Mouse (Mus musculus) ES-E14 (cell line): Measurements from ENCODE around the gene Slc15a4. TPM values are rescaled to one million over a fixed set of nuclear protein-coding genes. Genes with fewer than 3 reads are reported as not detected.
A peak's percentile ranks its signal among the peaks of the same experiment; 100 is the strongest.

ENCODE experiments used
- DNase-seq: peaks from one replicate; pipeline ENCODE4 v3.0.0-alpha.2; 2013; ENCODE audit warnings: low read depth, low spot score
- H3K27ac ChIP-seq: 2 replicates; pipeline ENCODE4 v1.5.1; 2012; ENCODE audit warnings: low read depth, mild to moderate bottlenecking, low read length, moderate library complexity, mixed read lengths; ENCODE audit not compliant: poor library complexity, insufficient read depth, severe bottlenecking
- H3K36me3 ChIP-seq: 2 replicates; pipeline ENCODE4 v1.6.1; 2012; ENCODE audit warnings: mild to moderate bottlenecking, low read length, moderate library complexity, mixed read lengths; ENCODE audit not compliant: control insufficient read depth, poor library complexity, insufficient read depth, severe bottlenecking
- H3K4me1 ChIP-seq, 2 experiments: fragments of 150-350 bp in 1 of 2; sonication (generic) in 1 of 2; 2 replicates each; pipeline ENCODE4 v1.6.1; 2012; ENCODE audit warnings: low read length in 2 of 2, mild to moderate bottlenecking in 1 of 2, mixed read lengths in 1 of 2; ENCODE audit not compliant: control insufficient read depth in 2 of 2, insufficient read depth in 2 of 2, poor library complexity in 1 of 2
- H3K4me3 ChIP-seq, 2 experiments: fragments of 150-350 bp in 1 of 2; sonication (generic) in 1 of 2; 2 replicates each; pipeline ENCODE4 v1.5.1; 2012; ENCODE audit warnings: low read length in 2 of 2, low read depth in 1 of 2, mild to moderate bottlenecking in 1 of 2, mixed read lengths in 1 of 2; ENCODE audit not compliant: insufficient read depth in 1 of 2, poor library complexity in 1 of 2, severe bottlenecking in 1 of 2
- H3K9ac ChIP-seq: 2 replicates; pipeline ENCODE4 v1.6.1; 2012; ENCODE audit warnings: low read depth, mild to moderate bottlenecking, low read length, mixed read lengths; ENCODE audit not compliant: poor library complexity, insufficient read depth, severe bottlenecking
- H3K9me3 ChIP-seq: fragments of 150-350 bp; sonication (generic); 2 replicates; pipeline ENCODE4 v1.6.1; 2012; ENCODE audit warnings: low read depth, mild to moderate bottlenecking, low read length; ENCODE audit not compliant: control insufficient read depth, insufficient read depth
- CHD2 ChIP-seq: IDR thresholded peaks from 2 replicates; pipeline ENCODE4 v1.6.1; 2014; ENCODE audit warnings: mild to moderate bottlenecking, low read depth, low read length, inconsistent platforms
- HCFC1 ChIP-seq: IDR thresholded peaks from 2 replicates; pipeline ENCODE4 v1.6.1; 2012; ENCODE audit warnings: low read length, inconsistent platforms, borderline replicate concordance; ENCODE audit not compliant: insufficient read depth
- MAFK ChIP-seq: IDR thresholded peaks from 2 replicates; pipeline ENCODE4 v1.6.1; 2014; ENCODE audit warnings: mild to moderate bottlenecking, low read depth, low read length, inconsistent platforms; ENCODE audit not compliant: insufficient read depth
- ZC3H11A ChIP-seq: IDR thresholded peaks from 2 replicates; pipeline ENCODE4 v1.6.1; 2012; ENCODE audit warnings: low read depth, mild to moderate bottlenecking, inconsistent platforms, low read length, borderline replicate concordance
- ZNF384 ChIP-seq: IDR thresholded peaks from 2 replicates; pipeline ENCODE4 v1.6.1; 2012; ENCODE audit warnings: low read depth, low read length, inconsistent platforms
- in situ Hi-C, 2 experiments: fragments of 600-800 bp; cut with MboI; formaldehyde crosslinking; loops; one replicate each; pipeline ENCODE4 v1.15.1; 2025; ENCODE audit warnings: low sequenced_read_pairs in 2 of 2, inconsistent platforms in 1 of 2; ENCODE audit not compliant: unreplicated experiment in 2 of 2
- total RNA-seq: library from RNA; depleted of rRNA; stranded (reverse); fragments of 300-350 nt; gene quantifications from 2 replicates; pipeline ENCODE4 v1.2.3, GENCODE M21; 2012

Gene Slc15a4
- total RNA-seq, 1 experiment = 50.6 TPM

- in situ Hi-C loops = no loop called here
- DNase-seq = no peak
- TF ChIP-seq HCFC1 = no peak
- TF ChIP-seq MAFK = no peak
- no peak for TF ChIP-seq ZNF384
- Histone ChIP-seq H3K27ac (no peak overlapping the region), H3K9me3 (no peaks in the 10 kb centered on the region), H3K4me1 (peaks cover 0 to 4% of the 10 kb centered on the region in 2 experiments; a peak in 1 of 4 replicates), H3K4me3 (no peak overlapping the region), H3K36me3 (peaks cover 66% of the 10 kb centered on the region), H3K9ac (no peak overlapping the region)
Measured at GRCm38 (mm10) chr5:127595676-127596075, 37.0 kb downstream of the Slc15a4 start.

GRCm38 (mm10) chr5:127592854-127593253, 39.8 kb downstream of the Slc15a4 start:
- DNase-seq = no peak
- Histone ChIP-seq H3K4me1 (peaks cover 0 to 4% of the 10 kb centered on the region in 2 experiments; a peak in 1 of 4 replicates), H3K4me3 (no peak overlapping the region), H3K36me3 (peaks cover 42% of the 10 kb centered on the region), H3K27ac (no peak overlapping the region), H3K9ac (no peak overlapping the region), H3K9me3 (no peaks in the 10 kb centered on the region)
- TF ChIP-seq MAFK (no peak), ZNF384 (no peak), ZC3H11A (no peak), HCFC1 (no peak), CHD2 (no peak)
- in situ Hi-C loops = no loop called here

GRCm38 (mm10) chr5:127592406-127592805, 40.3 kb downstream of the Slc15a4 start:
- no peak overlapping the region for H3K27ac ChIP-seq
- H3K4me1 ChIP-seq = peaks cover 0 to 4% of the 10 kb centered on the region in 2 experiments; a peak in 1 of 4 replicates
- TF ChIP-seq HCFC1 = no peak
- TF ChIP-seq ZC3H11A = no peak
- no peak for TF ChIP-seq ZNF384
- TF ChIP-seq CHD2 = no peak
- no peak for TF ChIP-seq MAFK
- no peak for DNase-seq
- no peaks in the 10 kb centered on the region for H3K9me3 ChIP-seq
- no peak overlapping the region for H3K9ac ChIP-seq
- H3K4me3 ChIP-seq = no peak overlapping the region
- H3K36me3 ChIP-seq = peaks cover 39% of the 10 kb centered on the region
- in situ Hi-C loops = no loop called here

GRCm38 (mm10) chr5:127587854-127588253, 44.8 kb downstream of the Slc15a4 start:
- no peak overlapping the region for H3K9ac ChIP-seq
- peak; percentile 24 for DNase-seq

GRCm38 (mm10) chr5:127583658-127584057, 49.0 kb downstream of the Slc15a4 start:
- in situ Hi-C loops = no loop called here
- H3K4me3 ChIP-seq = no peak overlapping the region
- no peaks in the 10 kb centered on the region for H3K36me3 ChIP-seq
- TF ChIP-seq HCFC1 (no peak), MAFK (no peak), ZNF384 (no peak), ZC3H11A (no peak), CHD2 (no peak)
- H3K9me3 ChIP-seq = no peaks in the 10 kb centered on the region
- no peak overlapping the region for H3K9ac ChIP-seq
- no peak for DNase-seq
- peaks cover 0 to 2% of the 10 kb centered on the region in 2 experiments; a peak in 1 of 4 replicates for H3K4me1 ChIP-seq
- H3K27ac ChIP-seq = no peak overlapping the region

More at GRCm38 (mm10) chr5:127587854-127588253, 44.8 kb downstream of the Slc15a4 start:
- Histone ChIP-seq H3K36me3 (0 out of 2 replicates have a peak, but pooled peaks cover 3% of the 10 kb centered on the region), H3K4me3 (no peak overlapping the region), H3K4me1 (no peaks in the 10 kb centered on the region), H3K9me3 (no peaks in the 10 kb centered on the region), H3K27ac (no peak overlapping the region)
- in situ Hi-C loops = no loop called here
- TF ChIP-seq ZC3H11A = no peak
- TF ChIP-seq ZNF384 = no peak
- no peak for TF ChIP-seq HCFC1
- TF ChIP-seq MAFK = no peak
- TF ChIP-seq CHD2 = no peak
